23 mouse cellular contexts compared by ENCODE assay signal in the genomic region with DNA sequence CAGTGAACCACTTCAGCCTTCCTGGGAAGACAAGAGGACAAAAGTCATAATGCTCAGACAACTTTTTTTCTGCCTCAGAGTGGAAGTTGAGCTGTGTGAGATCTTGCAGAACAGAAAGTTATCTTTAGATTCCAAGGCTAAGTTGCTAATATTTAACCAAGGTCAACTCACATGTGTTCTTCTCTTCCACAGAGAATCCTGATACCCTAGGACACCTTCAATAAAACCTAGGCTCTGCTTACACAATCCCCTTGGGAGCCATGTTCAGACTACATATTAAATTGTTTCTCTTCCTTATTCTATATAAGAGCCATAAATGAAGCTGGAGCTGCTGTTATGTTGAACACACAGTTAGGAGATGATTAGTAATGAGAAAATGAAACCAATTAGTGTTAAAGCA.
"Had no signal": no experiment of that assay in that cellular context is flagged by ENCODE, and none has a peak within 500 bp of the region (broad histone marks: within the 10 kb centered on the region; RNA-seq: fewer than 3 reads in every experiment).

No protein-coding gene starts in this region.

- H3K36me3 ChIP-seq: heart, embryonic 13.5 days; heart, embryonic 15.5 days; hindbrain, embryonic 13.5 days; hindbrain, embryonic 15.5 days; limb, embryonic 13.5 days; limb, embryonic 15.5 days; liver, embryonic 12.5 days had no signal

- H3K9me3 ChIP-seq: heart, embryonic 13.5 days; heart, embryonic 15.5 days; hindbrain, embryonic 13.5 days; hindbrain, embryonic 15.5 days; limb, embryonic 13.5 days; limb, embryonic 15.5 days; liver, embryonic 12.5 days had no signal

- ATAC-seq: forebrain, embryonic 16.5 days; hindbrain, postnatal 0 days; liver, embryonic 12.5 days had no signal

- H3K4me2 ChIP-seq: heart, embryonic 11.5 days; heart, embryonic 13.5 days; heart, embryonic 15.5 days; hindbrain, embryonic 13.5 days; hindbrain, embryonic 15.5 days; limb, embryonic 13.5 days; limb, embryonic 15.5 days; liver, embryonic 12.5 days had no signal

- DNase-seq: gastrocnemius, adult 2 months; gastrocnemius, postnatal 10 days; gastrocnemius, postnatal 25 days; heart, adult 11 months; heart, adult 2 months; heart, postnatal 14 days; heart, postnatal 36 days; kidney, adult 18-20 months; kidney, postnatal 10 days; kidney, postnatal 25 days; left cerebral cortex, postnatal 4 days had no signal

- H3K27ac ChIP-seq: gastrocnemius, adult 2 months; heart, adult 2 months; heart, embryonic 13.5 days; heart, embryonic 15.5 days; hindbrain, embryonic 13.5 days; hindbrain, embryonic 15.5 days; hindbrain, postnatal 0 days; layer of hippocampus, adult 2 months; limb, embryonic 13.5 days; limb, embryonic 15.5 days; liver, embryonic 12.5 days; liver, embryonic 14.5 days had no signal

- H3K4me1 ChIP-seq: heart, embryonic 13.5 days; heart, embryonic 15.5 days; hindbrain, embryonic 13.5 days; hindbrain, embryonic 15.5 days; limb, embryonic 13.5 days; limb, embryonic 15.5 days; liver, embryonic 12.5 days had no signal

- H3K4me3 ChIP-seq: gastrocnemius, adult 2 months; heart, adult 2 months; heart, embryonic 13.5 days; heart, embryonic 15.5 days; hindbrain, embryonic 13.5 days; hindbrain, embryonic 15.5 days; layer of hippocampus, adult 2 months; limb, embryonic 13.5 days; limb, embryonic 15.5 days; liver, embryonic 12.5 days had no signal

- H3K9ac ChIP-seq: heart, embryonic 13.5 days; heart, embryonic 15.5 days; hindbrain, embryonic 13.5 days; hindbrain, embryonic 15.5 days; limb, embryonic 13.5 days; limb, embryonic 15.5 days; liver, embryonic 12.5 days; liver, embryonic 14.5 days had no signal

- H3K27me3 ChIP-seq: heart, embryonic 13.5 days; heart, embryonic 15.5 days; hindbrain, embryonic 13.5 days; hindbrain, embryonic 15.5 days; limb, embryonic 13.5 days; limb, embryonic 15.5 days; liver, embryonic 12.5 days had no signal
